Mouse (Mus musculus) kidney, postnatal 4 days (tissue): ENCODE measurements around the gene 4930535I16Rik.

Source experiments
- DNase-seq, 2 experiments: peaks; one replicate each; pipeline ENCODE4 v3.0.0; 2021; ENCODE audit warnings: mixed read lengths in 2 of 2

The 4930535I16Rik gene

GRCm38 (mm10) chr4:123904333-123905125, 13.3 kb downstream of the 4930535I16Rik start, which contains the start of gene Mycbp:
Gene Mycbp (plus strand): TSS chr4:123904832.
- DNase-seq: peak; percentile 99

GRCm38 (mm10) chr4:123903432-123903831, 14.4 kb downstream of the 4930535I16Rik start:
- no peak for DNase-seq

GRCm38 (mm10) chr4:123898696-123899095, 19.1 kb downstream of the 4930535I16Rik start:
- peak; percentile 68 to 70 for DNase-seq

GRCm38 (mm10) chr4:123894295-123894694, 23.5 kb downstream of the 4930535I16Rik start:
- DNase-seq: no peak

GRCm38 (mm10) chr4:123893726-123894125, 24.1 kb downstream of the 4930535I16Rik start:
- DNase-seq: no peak
